ENCODE assay signal across 13 mouse cellular contexts in the genomic region with DNA sequence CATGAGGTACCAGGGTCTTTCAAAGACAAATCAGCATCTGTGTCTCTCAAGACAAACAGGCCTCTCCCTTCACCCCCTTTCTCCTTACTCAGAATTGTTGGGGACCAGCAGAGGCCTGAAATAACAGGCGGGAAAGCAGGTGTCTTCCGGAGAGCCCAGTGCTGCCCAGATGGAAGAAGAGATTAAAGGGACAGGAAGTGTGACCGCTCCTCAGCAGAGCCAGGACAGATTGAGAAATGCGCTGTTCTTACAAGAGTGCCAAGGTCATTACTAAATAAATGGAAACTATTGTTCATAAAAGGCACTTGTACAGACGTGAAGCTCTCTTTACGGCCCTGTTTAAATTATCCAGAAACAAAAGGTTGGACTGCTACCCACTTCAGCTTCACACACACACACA.
A peak's percentile ranks its signal among the peaks of the same experiment; 100 is the strongest.
DNase-seq lines count a peak whose midpoint lies in the region; ATAC-seq and TF ChIP-seq lines count a peak whose summit lies in the region.
"Had no signal": no experiment of that assay in that cellular context is flagged by ENCODE, and none has a peak within 500 bp of the region (broad histone marks: within the 10 kb centered on the region; RNA-seq: fewer than 3 reads in every experiment).

No protein-coding gene starts in this region.

- no peaks in the 10 kb centered on the region; the same call in 1 of the 2 replicates for H3K4me1 ChIP-seq in lung, embryonic 15.5 days
- H3K4me1 ChIP-seq: embryonic facial prominence, embryonic 13.5 days; megakaryocyte, embryonic 14.5 days had no signal

- 15% methylated on average over 6 of the region's 6 CpGs for WGBS in lung, embryonic 15.5 days

- peak; percentile 22 for DNase-seq in gastrocnemius, adult 18-20 months (ENCODE audit: low spot score)
- DNase-seq in gastrocnemius, postnatal 36 days: no peak
- DNase-seq in lung, adult 18-20 months: no peak
- peak; percentile 11 for DNase-seq in brain, adult 2 months (ENCODE audit: low read depth, low spot score)
- peak; percentile 30 for DNase-seq in mesoderm, embryonic 11.5 days (ENCODE audit: low read depth, low spot score)
- no peak for DNase-seq in ovary, postnatal 10 days (ENCODE audit: low spot score)
- no peak for DNase-seq in layer of hippocampus, adult 2 months (ENCODE audit: low spot score in 2 of 2)
- DNase-seq: forebrain, postnatal 0 days; heart, adult 18-20 months; heart, postnatal 4 days had no signal

- no peak overlapping the region for H3K9ac ChIP-seq in lung, embryonic 15.5 days
- H3K9ac ChIP-seq: embryonic facial prominence, embryonic 13.5 days; forebrain, postnatal 0 days had no signal

- H3K4me2 ChIP-seq in lung, embryonic 15.5 days: no peak overlapping the region
- H3K4me2 ChIP-seq: embryonic facial prominence, embryonic 13.5 days had no signal

- no peaks in the 10 kb centered on the region for H3K27me3 ChIP-seq in lung, embryonic 15.5 days
- H3K27me3 ChIP-seq: embryonic facial prominence, embryonic 13.5 days had no signal

- no peaks in the 10 kb centered on the region; the same call in 1 of the 2 replicates for H3K9me3 ChIP-seq in lung, embryonic 15.5 days
- H3K9me3 ChIP-seq: embryonic facial prominence, embryonic 13.5 days had no signal

- H3K27ac ChIP-seq in lung, embryonic 15.5 days: peak overlapping the region; percentile 56
- H3K27ac ChIP-seq in layer of hippocampus, adult 2 months: no peak overlapping the region
- H3K27ac ChIP-seq: embryonic facial prominence, embryonic 13.5 days had no signal

- ATAC-seq in lung, embryonic 15.5 days (ENCODE audit: borderline replicate concordance, extremely low read depth, low FRiP score, low TSS enrichment): peak; percentile 74
- ATAC-seq: forebrain, postnatal 0 days had no signal

- intact Hi-C loops in gastrocnemius, postnatal 36 days (cut with DNase I): no loop called here

- H3K36me3 ChIP-seq in lung, embryonic 15.5 days: no peaks in the 10 kb centered on the region
- H3K36me3 ChIP-seq: embryonic facial prominence, embryonic 13.5 days had no signal

- TF ChIP-seq CTCF in layer of hippocampus, adult 2 months (conservative IDR thresholded peaks at IDR 0.05): no peak

- no peak overlapping the region for H3K4me3 ChIP-seq in lung, embryonic 15.5 days
- no peak overlapping the region for H3K4me3 ChIP-seq in layer of hippocampus, adult 2 months
- H3K4me3 ChIP-seq: embryonic facial prominence, embryonic 13.5 days; megakaryocyte, embryonic 14.5 days had no signal

Comparison
In these comparisons a context has a peak if more than half of its experiments do, and no peak if none do; other contexts are left out.
1. DNase-seq: peak in gastrocnemius, adult 18-20 months (single experiment), brain, adult 2 months (single experiment) and mesoderm, embryonic 11.5 days (single experiment); none in gastrocnemius, postnatal 36 days (0 of 2), lung, adult 18-20 months (0 of 2), ovary, postnatal 10 days (single experiment) and layer of hippocampus, adult 2 months (0 of 2).